Mouse (Mus musculus): ENCODE results near the gene Snrnp27. TPM values are rescaled to one million over a fixed set of nuclear protein-coding genes. Genes with fewer than 3 reads are reported as not detected.

Gene Snrnp27
- total RNA-seq (2021), result 65.4 and 68.1 TPM in 2 replicates
- long read RNA-seq, experiment 1, transcript Snrnp27-201 (6 exons, 885 nt), result major isoform, 79 of 87 reads
- long read RNA-seq, experiment 1, partial matches to known transcripts, result 0 of 87 reads
- long read RNA-seq, experiment 1, other reads (novel, unspliced or antisense), result 7 of 87 reads
- long read RNA-seq, experiment 2, transcript Snrnp27-201 (6 exons, 885 nt), result major isoform, 84 of 85 reads
- long read RNA-seq, experiment 2, partial matches to known transcripts, result 0 of 85 reads
- long read RNA-seq, experiment 2, other reads (novel, unspliced or antisense), result 0 of 85 reads

- peak; percentile 95 for DNase-seq
These were observed at the start of gene Snrnp27 for GRCm38 (mm10) chr6:86683872-86684654. TSS of gene Snrnp27 (minus strand) at chr6:86684522.

DNA sequence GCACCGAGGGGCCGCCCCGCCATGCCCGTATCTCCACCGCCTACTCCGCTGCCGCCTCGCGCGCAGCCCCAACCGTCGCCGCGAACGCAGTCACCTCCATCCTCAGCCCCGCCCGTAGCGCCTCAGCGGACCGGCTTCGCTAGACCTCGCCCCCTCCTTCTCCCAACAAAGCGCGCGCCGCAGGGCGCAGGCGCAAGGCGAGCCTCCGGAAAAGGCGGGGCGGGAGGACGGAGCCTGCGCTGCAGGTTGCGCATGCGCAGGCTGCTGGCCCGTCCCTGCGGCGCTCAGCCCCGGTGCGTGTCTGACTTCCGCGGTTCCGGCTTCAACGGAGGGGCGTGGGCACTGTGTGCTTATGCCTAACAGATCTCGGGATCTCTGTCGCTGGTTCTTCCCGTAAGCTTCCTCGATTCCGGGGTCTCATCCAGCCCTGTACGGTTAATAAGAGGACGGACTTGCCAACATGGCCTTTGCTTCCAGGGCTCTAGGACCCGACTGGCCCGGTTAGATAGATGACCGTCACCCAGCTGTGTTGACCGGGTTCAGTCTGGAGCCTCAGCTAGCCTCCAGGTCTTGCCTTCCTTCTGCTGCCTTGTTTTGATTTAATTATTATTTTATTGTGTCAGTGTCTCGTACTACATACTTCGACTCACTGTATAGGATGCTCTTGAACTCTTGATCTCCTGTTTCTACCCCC, 49.0 kb upstream of the Snrnp27 start, which contains the start of gene Gmcl1:
Gene Gmcl1 (minus strand): TSS at position 201 of the 694 bp plus-strand sequence.
- peak; percentile 97 for DNase-seq

GRCm38 (mm10) chr6:86732276-86733173, 48.2 kb upstream of the Snrnp27 start:
- DNase-seq, result no peak

DNA sequence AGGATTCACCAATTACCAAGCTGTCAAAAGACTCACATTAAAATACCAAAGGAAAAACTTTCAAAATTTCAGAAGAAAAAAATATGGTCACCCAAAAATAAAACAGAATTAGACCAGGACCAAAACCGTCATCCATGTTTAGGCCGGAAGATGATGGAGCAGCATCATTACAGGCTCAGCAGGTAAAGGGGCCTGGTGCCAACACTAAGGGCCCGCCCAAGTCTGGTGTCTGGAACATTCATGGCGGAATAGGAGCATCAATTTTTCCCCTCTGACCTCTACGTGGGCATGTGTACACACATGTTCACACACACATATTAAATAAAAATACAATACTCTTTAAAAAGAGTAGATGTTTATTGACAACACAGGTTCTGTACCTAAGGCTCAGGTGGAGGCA, 44.4 kb upstream of the Snrnp27 start:
- DNase-seq, result no peak

GRCm38 (mm10) chr6:86721977-86722376, 37.7 kb upstream of the Snrnp27 start:
- DNase-seq, result no peak

DNA sequence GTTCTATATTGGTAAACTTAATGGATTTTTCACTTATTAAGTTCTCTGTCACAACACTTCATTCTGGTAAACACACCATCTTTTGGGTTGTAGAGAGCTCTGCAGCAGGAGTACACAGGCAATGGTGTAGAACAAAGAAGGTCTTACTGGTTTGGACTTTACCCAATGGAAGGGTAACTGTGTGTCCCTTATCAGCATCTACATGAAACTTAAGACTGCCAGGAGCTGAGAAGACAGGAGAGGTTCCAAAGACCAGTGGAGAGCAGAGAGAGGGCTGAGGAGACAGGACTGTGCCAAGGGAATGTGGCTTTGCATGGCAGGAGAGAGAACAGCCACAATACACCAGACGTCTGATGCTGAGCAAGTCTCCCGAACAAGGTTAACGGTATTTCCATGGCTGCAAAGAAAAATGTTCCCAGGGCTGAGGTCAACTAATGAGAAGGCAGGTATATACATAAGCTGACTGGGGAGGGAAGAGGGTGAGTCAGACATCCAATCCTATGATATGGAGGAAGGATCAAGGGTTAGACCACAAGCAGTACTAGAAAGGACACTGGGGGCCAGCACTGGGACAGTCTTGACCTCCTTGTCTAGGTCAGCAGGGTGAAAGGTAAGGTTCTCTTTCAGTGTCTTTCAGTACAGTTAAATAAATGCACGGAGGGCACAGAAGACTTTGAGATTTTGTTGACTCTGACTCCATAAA, 23.9 kb upstream of the Snrnp27 start:
- no peak for DNase-seq

GRCm38 (mm10) chr6:86702577-86702976, 18.3 kb upstream of the Snrnp27 start:
- DNase-seq, result no peak

- no peak for DNase-seq
These were observed 13.6 kb upstream of the Snrnp27 start for GRCm38 (mm10) chr6:86697903-86698302.

DNA sequence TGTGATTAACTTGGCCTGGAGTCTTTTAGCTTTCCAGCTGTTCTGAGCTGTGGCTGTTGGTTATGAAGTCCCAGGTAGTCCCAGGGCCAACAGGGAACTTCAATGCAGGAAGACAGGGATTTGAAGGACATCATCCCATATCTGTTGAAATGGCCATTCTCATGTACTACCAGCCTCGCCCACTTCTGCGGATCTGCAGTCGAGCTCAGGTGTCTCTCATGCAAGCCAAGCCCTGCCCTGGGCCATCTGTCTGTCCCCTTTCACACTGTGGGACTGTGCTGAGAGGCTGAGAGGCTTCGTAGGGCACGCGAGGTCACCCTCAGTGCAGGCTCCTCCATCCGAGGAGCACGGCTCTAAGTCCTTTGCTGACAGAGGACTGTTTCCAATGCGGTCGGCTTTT, 11.9 kb upstream of the Snrnp27 start:
- no peak for DNase-seq

DNA sequence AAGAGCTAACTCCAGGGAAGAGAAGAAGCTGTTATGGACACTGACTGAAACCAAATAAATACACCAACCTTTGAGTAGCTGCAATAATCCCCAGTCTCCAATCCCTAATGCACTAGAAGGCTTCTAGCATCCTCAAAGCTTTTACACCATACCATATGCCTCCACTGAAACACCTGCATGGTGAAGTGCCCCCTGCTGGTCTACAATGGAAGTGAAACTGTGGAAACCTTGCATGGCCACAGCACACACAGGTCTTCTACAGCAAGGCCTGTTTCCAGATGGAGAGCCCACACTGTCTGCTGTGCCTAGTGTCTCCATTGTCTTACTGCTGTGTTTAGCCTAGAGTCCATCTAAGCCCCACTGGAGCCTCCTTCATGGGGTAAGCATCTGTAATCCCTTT, 10.1 kb upstream of the Snrnp27 start:
- peak; percentile 79 for DNase-seq

DNA sequence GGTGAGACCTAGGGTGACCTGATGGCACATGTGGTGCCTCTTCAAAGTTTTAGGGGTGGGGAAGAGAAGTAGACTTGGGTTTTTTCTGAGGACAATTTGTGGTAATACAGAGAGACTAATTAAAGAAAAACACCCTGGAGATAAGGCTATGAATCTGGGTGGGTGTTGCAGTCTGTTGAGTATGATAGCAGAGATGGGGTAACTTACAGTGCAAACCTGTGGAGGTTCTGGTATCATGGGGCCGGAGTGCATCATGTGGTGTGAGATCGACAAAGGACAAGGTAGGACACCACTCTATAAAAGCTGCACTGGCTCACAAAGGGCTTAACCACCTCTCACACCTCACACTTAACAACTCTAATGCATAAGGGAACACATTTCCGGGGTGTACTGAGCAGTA, 5.3 kb upstream of the Snrnp27 start:
- no peak for DNase-seq

DNA sequence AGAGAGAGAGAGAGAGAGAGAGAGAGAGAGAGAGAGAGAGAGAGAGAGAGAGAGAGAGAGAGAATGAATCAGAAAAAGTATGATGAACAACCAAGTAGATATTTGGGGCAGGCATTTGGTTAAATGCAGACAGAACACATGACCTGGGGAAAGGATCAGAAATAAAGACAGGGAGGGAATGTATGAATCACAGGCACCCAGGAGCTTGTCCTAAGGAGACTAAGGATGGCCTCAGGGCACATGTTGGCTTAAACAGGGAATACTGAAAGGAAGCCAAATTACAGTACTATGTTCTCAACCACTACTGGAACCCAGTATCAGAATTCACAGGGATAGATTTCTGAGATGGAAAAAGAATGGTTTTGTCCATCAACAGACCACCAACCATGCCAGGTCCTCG, 2.6 kb upstream of the Snrnp27 start:
- DNase-seq, result no peak

DNA sequence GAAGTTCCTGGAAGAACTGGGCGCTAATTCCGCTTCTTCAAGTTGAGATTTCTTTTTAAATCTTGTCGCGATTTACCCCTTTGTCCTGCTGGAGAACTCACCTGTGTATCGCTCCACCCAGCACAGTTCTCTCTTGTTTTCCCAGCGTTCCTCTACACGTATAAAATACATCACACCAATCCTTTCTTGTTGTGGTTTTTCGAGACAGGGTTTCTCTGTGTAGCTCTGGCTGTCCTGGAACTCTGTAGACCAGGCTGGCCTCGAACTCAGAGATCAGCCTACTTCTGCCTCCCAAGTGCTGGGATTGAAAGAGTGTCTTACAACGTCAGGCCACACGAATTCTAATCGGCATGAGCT, 311 bp upstream of the Snrnp27 start:
- no peak for DNase-seq

DNA sequence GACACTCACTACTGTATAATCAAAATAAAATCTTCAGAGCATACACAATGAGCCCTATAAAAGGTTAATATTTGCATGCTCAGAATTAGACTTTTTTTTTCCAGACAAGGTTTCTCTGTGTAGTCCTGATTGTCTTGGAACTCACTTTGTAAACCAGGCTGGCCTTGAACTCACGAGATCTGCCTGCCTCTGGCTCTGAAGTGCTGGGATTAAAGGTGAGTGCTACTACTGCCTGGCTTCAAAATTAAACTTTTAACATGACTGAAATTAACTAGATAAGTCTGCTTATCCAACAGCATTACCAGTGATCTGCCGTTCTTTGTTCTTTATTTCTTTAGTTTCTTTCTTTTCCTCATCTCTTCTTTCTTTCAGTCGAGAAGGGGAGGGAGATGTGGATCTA, 3.0 kb downstream of the Snrnp27 start:
- no peak for DNase-seq

DNA sequence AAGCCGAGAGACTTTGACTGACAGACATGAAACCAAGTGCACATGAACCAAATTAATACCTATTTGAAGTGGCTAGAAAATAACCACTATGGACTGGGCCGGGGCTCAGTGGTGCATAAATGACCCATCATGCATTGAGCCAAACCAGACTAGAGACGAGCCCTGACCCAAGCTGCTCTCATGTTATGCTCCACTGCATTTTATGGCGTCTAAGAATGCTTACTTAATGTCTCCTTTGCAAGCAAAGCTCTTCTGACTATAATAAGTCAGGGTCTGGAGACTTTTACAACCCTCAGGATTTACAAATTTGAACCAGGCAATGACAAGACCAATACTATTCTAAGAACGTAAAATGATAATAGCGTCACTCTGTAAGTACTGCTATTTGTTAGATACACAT, 6.0 kb downstream of the Snrnp27 start:
- DNase-seq, result no peak

GRCm38 (mm10) chr6:86670873-86671272, 13.4 kb downstream of the Snrnp27 start:
- DNase-seq, result peak; percentile 66

DNA sequence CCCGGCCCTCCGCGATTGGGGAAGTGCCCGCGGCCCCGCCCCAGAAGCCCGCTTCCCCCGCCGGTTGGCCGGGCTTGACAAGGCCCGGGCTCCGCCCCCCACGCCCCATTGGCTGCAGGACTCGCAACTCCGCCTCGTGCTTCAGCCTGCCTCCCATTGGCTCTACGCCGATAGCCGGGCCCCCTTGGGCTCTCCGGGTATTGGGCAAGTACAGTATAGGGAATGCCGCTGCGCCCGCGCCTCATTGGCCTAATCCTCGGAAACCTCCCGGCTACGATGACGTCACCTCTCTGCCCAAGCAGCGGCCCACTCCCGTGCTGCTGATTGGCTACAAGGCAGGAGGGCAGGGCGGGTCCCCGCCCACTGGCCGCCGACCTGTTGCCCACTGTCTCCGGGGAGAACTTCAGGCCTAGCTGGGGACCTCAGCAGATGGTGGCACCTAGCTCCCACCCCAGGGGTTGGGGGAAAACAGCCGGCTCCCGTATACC, 15.0 kb downstream of the Snrnp27 start:
- peak; percentile 100 for DNase-seq

DNA sequence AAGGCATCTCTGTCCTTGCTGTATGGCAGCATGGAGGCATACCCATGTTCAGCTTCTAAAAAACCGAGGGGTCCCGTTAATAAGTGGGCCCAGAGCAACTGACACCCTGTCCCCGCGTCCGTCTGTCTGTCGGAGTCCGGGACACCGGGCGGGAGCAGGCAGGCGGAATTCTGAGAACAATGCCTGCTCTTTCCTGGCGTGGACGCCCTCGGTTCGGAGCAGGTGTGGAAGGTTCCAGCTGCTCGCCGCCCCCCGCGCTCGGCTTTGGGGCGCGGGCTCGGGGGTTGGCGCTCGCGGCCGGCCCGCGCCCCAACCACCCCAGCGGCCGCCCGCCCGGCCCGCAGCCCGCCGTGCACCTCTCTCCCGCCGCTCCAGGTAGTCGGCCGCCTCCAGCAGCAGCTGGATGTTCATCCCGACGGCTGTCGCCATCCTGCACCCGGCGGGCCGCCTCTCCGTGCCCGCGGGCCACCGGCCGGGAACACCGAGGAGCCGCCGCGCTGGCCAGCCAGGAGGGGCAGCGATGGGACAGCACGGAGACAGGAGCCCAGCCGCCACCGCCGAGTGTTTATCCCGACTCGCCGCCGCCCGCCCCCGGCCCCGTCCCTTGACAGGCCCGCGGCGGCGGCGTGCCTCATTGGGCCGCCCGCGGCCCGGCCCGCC, 15.6 kb downstream of the Snrnp27 start, which contains the start of gene Mxd1:
Gene Mxd1 (minus strand): TSS at position 582 of the 660 bp plus-strand sequence.
- no peak for DNase-seq

DNA sequence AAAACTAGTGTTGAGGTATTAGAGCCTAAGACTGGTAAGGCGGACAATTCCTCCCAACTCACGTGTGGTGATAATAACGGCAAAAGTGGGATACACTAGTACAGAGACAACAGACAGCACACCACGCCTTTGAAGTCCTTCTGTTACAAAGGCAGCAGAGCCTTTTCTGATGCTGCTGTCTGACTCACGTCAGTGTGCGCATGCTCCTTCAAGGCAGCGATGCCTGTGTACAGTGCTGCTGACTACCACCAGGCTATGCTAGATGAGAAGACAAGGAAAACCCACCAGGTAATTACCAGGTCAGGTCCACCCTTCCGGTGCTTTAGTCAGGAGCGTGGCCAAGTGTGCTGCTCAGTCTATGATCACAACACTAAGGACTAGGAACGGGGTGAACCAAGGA, 17.3 kb downstream of the Snrnp27 start:
- DNase-seq, result no peak

- no peak for DNase-seq
These were observed 18.6 kb downstream of the Snrnp27 start for GRCm38 (mm10) chr6:86665560-86666307.
